Mouse (Mus musculus): ENCODE data around the gene Ncam2.

The Ncam2 gene

GRCm38 (mm10) chr16:81536230-81536629 is 335.7 kb downstream of the Ncam2 start:
- no peak for DNase-seq (ENCODE audit: extremely low read depth, insufficient read length, low spot score)

- no peak for DNase-seq (ENCODE audit: extremely low read depth, insufficient read length, low spot score)
Observed at GRCm38 (mm10) chr16:81587565-81588107, 387.1 kb downstream of the Ncam2 start.

DNA sequence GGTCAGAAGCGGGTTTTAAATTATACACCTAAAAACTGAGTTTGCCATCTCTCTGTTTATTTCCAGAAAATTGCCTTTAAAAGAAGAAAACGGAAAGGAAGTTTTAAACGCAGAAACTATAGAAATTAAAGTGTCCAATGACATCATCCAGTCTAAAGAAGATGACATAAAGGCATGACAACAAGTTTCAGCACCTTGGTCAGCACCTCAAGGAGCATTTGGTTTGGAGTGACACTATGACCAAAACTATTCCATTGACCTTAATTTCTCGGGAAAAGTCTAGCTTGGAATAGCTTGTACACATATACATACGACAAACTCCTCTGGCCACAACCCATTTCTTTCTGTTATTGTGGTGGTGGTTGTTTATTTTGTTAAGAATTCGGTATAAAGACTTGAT is 422.8 kb downstream of the Ncam2 start:
- no peak for DNase-seq (ENCODE audit: extremely low read depth, insufficient read length, low spot score)

DNA sequence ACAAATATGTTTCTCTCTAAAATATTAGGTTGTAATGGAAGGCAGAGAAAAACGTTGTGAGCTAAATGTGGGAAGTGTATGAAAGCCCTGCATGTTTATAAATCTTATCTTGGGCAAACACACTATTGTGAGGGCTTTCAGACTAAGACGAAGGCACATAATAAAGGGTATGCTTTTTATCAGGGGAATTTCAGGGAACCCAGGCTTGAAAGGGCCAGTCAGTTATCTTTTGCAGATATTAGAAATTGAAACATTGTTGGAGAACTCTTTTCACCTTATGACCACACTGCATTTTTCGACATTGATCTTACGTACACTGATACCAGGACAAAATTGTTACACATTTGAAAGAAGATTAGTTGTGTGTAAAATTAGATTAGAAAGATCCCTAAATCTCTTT is 423.3 kb downstream of the Ncam2 start:
- no peak for DNase-seq (ENCODE audit: extremely low read depth, insufficient read length, low spot score)

DNA sequence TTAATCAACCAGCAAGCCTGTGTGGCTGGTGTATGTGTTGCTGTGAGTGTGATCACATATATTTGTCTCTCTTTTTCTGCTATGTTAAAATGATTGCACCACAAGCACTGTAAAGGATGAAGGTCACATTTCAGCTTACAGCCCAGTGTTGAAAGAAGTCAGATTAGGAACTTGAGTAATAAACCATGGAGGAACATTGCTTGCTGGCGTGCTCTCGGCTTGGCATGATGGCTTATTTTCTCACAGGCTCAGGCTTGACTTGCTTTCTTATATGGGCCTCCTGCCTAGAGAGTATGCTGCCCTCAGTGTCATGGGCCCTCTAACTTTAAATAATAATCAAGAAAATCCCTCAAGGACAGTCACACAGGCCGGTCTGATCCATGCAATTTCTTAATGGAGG is 449.8 kb downstream of the Ncam2 start:
- no peak for DNase-seq (ENCODE audit: extremely low read depth, insufficient read length, low spot score)

DNA sequence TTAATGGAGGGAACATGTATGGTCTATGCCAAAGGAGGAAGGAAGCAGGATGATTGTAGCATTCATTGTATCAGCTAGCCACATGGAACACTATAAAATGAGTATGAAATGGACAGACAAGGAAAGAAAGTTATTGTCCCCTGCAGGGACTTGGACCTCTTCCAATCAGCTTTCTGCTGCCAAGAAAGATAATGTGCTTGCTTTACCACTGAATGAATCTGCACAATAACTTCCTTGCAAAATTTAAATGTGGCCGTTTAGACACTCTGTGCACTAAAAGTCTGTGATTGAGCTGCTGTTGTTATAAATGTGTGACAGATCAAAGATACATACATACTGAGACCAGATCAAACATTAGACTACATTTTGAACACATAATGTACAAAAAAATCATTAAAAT is 451.1 kb downstream of the Ncam2 start:
- DNase-seq (ENCODE audit: extremely low read depth, insufficient read length, low spot score), result no peak

DNA sequence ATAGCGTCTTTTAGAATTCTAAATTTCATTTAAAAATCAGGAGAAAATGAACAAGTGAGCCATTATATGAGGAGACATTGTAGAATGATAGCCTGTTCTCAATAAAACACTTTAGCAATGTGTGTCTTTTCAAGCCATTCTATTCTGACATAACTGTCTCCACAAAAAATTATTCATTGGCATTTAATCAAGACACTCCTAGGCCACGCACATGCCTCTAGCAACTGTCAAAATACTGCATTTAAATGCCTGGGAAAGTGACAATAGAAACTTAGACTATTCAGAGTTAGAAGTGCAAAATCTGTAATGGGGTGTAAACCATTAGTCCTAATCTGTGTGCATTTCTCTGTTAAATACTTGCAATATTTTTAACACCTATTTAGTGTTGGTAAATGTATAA is 456.1 kb downstream of the Ncam2 start:
- DNase-seq (ENCODE audit: extremely low read depth, insufficient read length, low spot score), result no peak

DNA sequence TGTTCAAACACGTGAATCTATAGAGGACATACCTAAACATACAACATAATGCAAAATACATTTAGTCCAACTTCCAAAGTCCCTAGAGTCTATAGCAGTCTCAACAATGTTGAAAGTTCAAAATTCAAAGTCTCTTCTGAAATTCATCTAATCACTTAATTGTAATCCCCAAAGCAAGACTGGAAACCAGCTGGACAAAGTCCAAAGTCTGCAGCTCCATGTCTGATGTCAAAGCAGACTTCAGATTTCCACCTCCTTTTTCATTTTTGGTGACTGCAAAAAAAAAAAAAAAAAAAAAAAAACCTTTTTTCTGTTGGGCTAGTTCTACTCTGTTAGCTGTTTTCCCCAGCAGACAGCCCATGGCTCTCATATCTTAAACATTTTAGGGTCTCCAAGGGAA is 473.4 kb downstream of the Ncam2 start:
- DNase-seq (ENCODE audit: extremely low read depth, insufficient read length, low spot score), result no peak

DNA sequence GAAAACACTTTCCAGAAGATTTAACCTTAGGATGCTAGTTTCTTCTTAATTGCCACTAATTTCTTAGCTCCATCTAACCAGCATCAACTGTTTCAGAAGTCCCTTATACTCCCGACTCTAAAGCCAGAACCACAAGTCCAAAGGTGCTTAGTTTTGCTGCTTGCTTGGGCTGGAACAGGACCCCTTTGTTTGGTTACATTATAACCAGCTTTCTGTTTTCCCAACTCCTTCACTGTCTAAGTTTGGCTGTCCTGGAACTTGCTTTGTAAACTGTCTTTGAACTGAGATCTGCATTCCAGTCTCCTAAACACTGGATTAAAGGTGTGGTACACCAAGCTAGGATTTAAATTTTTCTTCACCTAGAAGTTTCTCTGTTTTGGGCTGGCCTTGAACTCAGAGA is 475.0 kb downstream of the Ncam2 start:
- DNase-seq (ENCODE audit: extremely low read depth, insufficient read length, low spot score), result no peak
